Mouse (Mus musculus) kidney, adult 11 months (tissue): ENCODE measurements around the gene Atp8a2.
"Not testable (repeated sequence)": the region's sequence is repeated elsewhere in the genome, so short reads cannot be mapped to it uniquely, and the experiment has no call there.

Experiments
- DNase-seq: peaks from one replicate; pipeline ENCODE4 v3.0.0; 2022

Gene Atp8a2

GRCm38 (mm10) chr14:60001801-60002200, 195.2 kb downstream of the Atp8a2 start:
- no peak for DNase-seq

- no peak for DNase-seq
Measured at GRCm38 (mm10) chr14:59988860-59989259, 208.1 kb downstream of the Atp8a2 start.

- no peak for DNase-seq
Measured at GRCm38 (mm10) chr14:59987975-59988374, 209.0 kb downstream of the Atp8a2 start.

GRCm38 (mm10) chr14:59978007-59978406, 219.0 kb downstream of the Atp8a2 start:
- DNase-seq = no peak

- DNase-seq = no peak
Measured at GRCm38 (mm10) chr14:59971221-59971730, 225.7 kb downstream of the Atp8a2 start.

- DNase-seq = peak; percentile 15
Measured at GRCm38 (mm10) chr14:59969485-59970134, 227.4 kb downstream of the Atp8a2 start.

- no peak for DNase-seq
Measured at GRCm38 (mm10) chr14:59967847-59968550, 229.0 kb downstream of the Atp8a2 start.

GRCm38 (mm10) chr14:59966981-59967380, 230.0 kb downstream of the Atp8a2 start:
- DNase-seq = no peak

GRCm38 (mm10) chr14:59964569-59964968, 232.4 kb downstream of the Atp8a2 start:
- DNase-seq = no peak

GRCm38 (mm10) chr14:59960961-59961360, 236.0 kb downstream of the Atp8a2 start:
- no peak for DNase-seq

- no peak for DNase-seq
Measured at GRCm38 (mm10) chr14:59960214-59960890, 236.6 kb downstream of the Atp8a2 start.

GRCm38 (mm10) chr14:59959723-59960122, 237.3 kb downstream of the Atp8a2 start:
- peak; percentile 44 for DNase-seq

- no peak for DNase-seq
Measured at GRCm38 (mm10) chr14:59949983-59950382, 247.0 kb downstream of the Atp8a2 start.

- peak; percentile 58 for DNase-seq
Measured at GRCm38 (mm10) chr14:59942864-59943611, 253.9 kb downstream of the Atp8a2 start.

GRCm38 (mm10) chr14:59942199-59942598, 254.8 kb downstream of the Atp8a2 start:
- DNase-seq = no peak

GRCm38 (mm10) chr14:59932355-59932754, 264.6 kb downstream of the Atp8a2 start:
- no peak for DNase-seq

- no peak for DNase-seq
Measured at GRCm38 (mm10) chr14:59931412-59932058, 265.4 kb downstream of the Atp8a2 start.

GRCm38 (mm10) chr14:59929190-59929589, 267.8 kb downstream of the Atp8a2 start:
- DNase-seq = not testable (repeated sequence)

- DNase-seq = no peak
Measured at GRCm38 (mm10) chr14:59928781-59929180, 268.2 kb downstream of the Atp8a2 start.

GRCm38 (mm10) chr14:59927804-59928203, 269.2 kb downstream of the Atp8a2 start:
- DNase-seq = no peak

- DNase-seq = no peak
Measured at GRCm38 (mm10) chr14:59919865-59920264, 277.1 kb downstream of the Atp8a2 start.

- no peak for DNase-seq
Measured at GRCm38 (mm10) chr14:59903484-59904130, 293.4 kb downstream of the Atp8a2 start.
